Mouse (Mus musculus) thymus, adult 2 months (tissue): ENCODE results near the gene Ngdn. TPM values are rescaled to one million over a fixed set of nuclear protein-coding genes. Genes with fewer than 3 reads are reported as not detected.

ENCODE experiments used
- DNase-seq: peaks from one replicate; pipeline ENCODE4 v3.0.0; 2021
- H3K27ac ChIP-seq: fragments of 200-500 bp; 2 replicates; pipeline ENCODE4 v1.5.1; 2012; ENCODE audit warnings: low read length, control low read depth; ENCODE audit not compliant: control insufficient read depth, insufficient read depth
- H3K27me3 ChIP-seq: fragments of 200-500 bp; 2 replicates; pipeline ENCODE4 v1.6.1; 2012; ENCODE audit warnings: mild to moderate bottlenecking, low read length, moderate library complexity, mixed read lengths; ENCODE audit not compliant: control insufficient read depth, insufficient read depth
- H3K36me3 ChIP-seq: fragments of 200-500 bp; 2 replicates; pipeline ENCODE4 v1.6.1; 2012; ENCODE audit warnings: mild to moderate bottlenecking, low read length, moderate library complexity; ENCODE audit not compliant: control insufficient read depth, insufficient read depth
- H3K4me1 ChIP-seq: fragments of 200-500 bp; replicated peaks from 2 replicates; pipeline ENCODE4 v1.6.1; 2012; ENCODE audit warnings: low read length; ENCODE audit not compliant: control insufficient read depth, insufficient read depth
- H3K4me3 ChIP-seq: fragments of 200-500 bp; 2 replicates; pipeline ENCODE4 v1.5.1; 2012; ENCODE audit warnings: mild to moderate bottlenecking, low read length, control low read depth, moderate library complexity; ENCODE audit not compliant: control insufficient read depth, insufficient read depth
- CTCF ChIP-seq: fragments of 200-500 bp; IDR thresholded peaks from 2 replicates; pipeline ENCODE4 v1.5.1; 2012; ENCODE audit warnings: mild to moderate bottlenecking, control low read depth, low read length, moderate library complexity, borderline replicate concordance; ENCODE audit not compliant: control insufficient read depth, poor library complexity, insufficient read depth; ENCODE audit errors: extremely low read depth
- POLR2A ChIP-seq: fragments of 200-500 bp; IDR thresholded peaks from 2 replicates; pipeline ENCODE4 v1.6.1; 2012; ENCODE audit warnings: mild to moderate bottlenecking, low read length, control low read depth, moderate library complexity; ENCODE audit not compliant: control insufficient read depth, poor library complexity, insufficient read depth; ENCODE audit errors: extremely low read depth
- WGBS: fragments of 180-500 bp; shearing (Covaris S2); methylation state at CpG from one replicate; pipeline ENCODE4 v1.1.7; 2018; 5-methylcytosine and 5-hydroxymethylcytosine counted together
- polyA plus RNA-seq: library from polyadenylated mRNA; depleted of rRNA; stranded (reverse); fragments of >200 nt; gene quantifications from 2 replicates; pipeline ENCODE4 v1.2.3, GENCODE M21; 2012; rRNA removed

The Ngdn gene
- polyA plus RNA-seq, 1 experiment = 31.0 TPM

GRCm38 (mm10) chr14:55064481-55065370, 49.5 kb downstream of the Ngdn start:
- 89% methylated on average over 35 of the region's 35 CpGs for WGBS
- no peaks in the 10 kb centered on the region for H3K36me3 ChIP-seq

GRCm38 (mm10) chr14:55065391-55065790, 50.1 kb downstream of the Ngdn start:
- TF ChIP-seq CTCF (no peak), POLR2A (no peak)

More at GRCm38 (mm10) chr14:55064481-55065370, 49.5 kb downstream of the Ngdn start:
- H3K4me1 ChIP-seq = peaks cover 8% of the 10 kb centered on the region
- DNase-seq = no peak
- TF ChIP-seq POLR2A (no peak), CTCF (no peak)
- H3K4me3 ChIP-seq = no peak overlapping the region
- H3K27ac ChIP-seq = no peak overlapping the region
- H3K27me3 ChIP-seq = no peaks in the 10 kb centered on the region

GRCm38 (mm10) chr14:55066042-55066441, 50.8 kb downstream of the Ngdn start:
- Histone ChIP-seq H3K27me3 (no peaks in the 10 kb centered on the region), H3K4me3 (no peak overlapping the region), H3K36me3 (no peaks in the 10 kb centered on the region), H3K27ac (no peak overlapping the region), H3K4me1 (peaks cover 8% of the 10 kb centered on the region)
- TF ChIP-seq POLR2A = no peak
- no peak for TF ChIP-seq CTCF
- WGBS = 97% methylated on average over 8 of the region's 8 CpGs
- no peak for DNase-seq

More at GRCm38 (mm10) chr14:55065391-55065790, 50.1 kb downstream of the Ngdn start:
- no peaks in the 10 kb centered on the region for H3K27me3 ChIP-seq
- H3K4me3 ChIP-seq = no peak overlapping the region
- peaks cover 8% of the 10 kb centered on the region for H3K4me1 ChIP-seq
- WGBS = 88% methylated on average over 13 of the region's 13 CpGs
- H3K27ac ChIP-seq = no peak overlapping the region
- DNase-seq = no peak
- H3K36me3 ChIP-seq = no peaks in the 10 kb centered on the region

- no peaks in the 10 kb centered on the region for H3K36me3 ChIP-seq
- H3K27me3 ChIP-seq = no peaks in the 10 kb centered on the region
- no peak overlapping the region for H3K27ac ChIP-seq
- TF ChIP-seq POLR2A = no peak
- no peak for TF ChIP-seq CTCF
- H3K4me1 ChIP-seq = no peaks in the 10 kb centered on the region
- no peak overlapping the region for H3K4me3 ChIP-seq
- DNase-seq = no peak
- WGBS = 77% methylated on average over 19 of the region's 19 CpGs
These were observed 56.5 kb downstream of the Ngdn start for GRCm38 (mm10) chr14:55071756-55072155.

Other genes with a start within 250 kb of the Ngdn start
- 10.0 and 11.6 TPM in 2 replicates for gene Slc7a8, start 233.5 kb upstream of the Ngdn start, polyA plus RNA-seq
- 0.15 TPM in 1 of 2 replicates, not detected in the other for gene Rnf212b, start 201.3 kb upstream of the Ngdn start, polyA plus RNA-seq
- gene Homez, start 144.5 kb upstream of the Ngdn start, polyA plus RNA-seq = 4.7 and 5.9 TPM in 2 replicates
- gene Ppp1r3e, start 137.9 kb upstream of the Ngdn start, polyA plus RNA-seq = 14.3 and 18.2 TPM in 2 replicates
- 21.4 and 23.5 TPM in 2 replicates for gene Bcl2l2, start 132.1 kb upstream of the Ngdn start, polyA plus RNA-seq
- gene Gm20521, start 132.0 kb upstream of the Ngdn start, polyA plus RNA-seq = 0.28 and 1.9 TPM in 2 replicates
- gene Pabpn1, start 123.0 kb upstream of the Ngdn start, polyA plus RNA-seq = 190 and 219 TPM in 2 replicates
- 25.7 and 29.9 TPM in 2 replicates for gene Slc22a17, start 102.3 kb upstream of the Ngdn start, polyA plus RNA-seq
- gene Efs, start 89.3 kb upstream of the Ngdn start, polyA plus RNA-seq = 20.0 and 25.0 TPM in 2 replicates
- 0.11 and 0.50 TPM in 2 replicates for gene Il25, start 82.8 kb upstream of the Ngdn start, polyA plus RNA-seq
- gene Cmtm5, start 79.2 kb upstream of the Ngdn start, polyA plus RNA-seq = 0.67 and 0.92 TPM in 2 replicates
- 13.4 and 159 TPM in 2 replicates for gene Myh6, start 48.5 kb upstream of the Ngdn start, polyA plus RNA-seq
- not detected in 2 replicates for gene Gm17428, start 38.5 kb upstream of the Ngdn start, polyA plus RNA-seq
- gene Myh7, start 20.8 kb upstream of the Ngdn start, polyA plus RNA-seq = 0.23 and 0.96 TPM in 2 replicates
- gene Zfhx2, start 76.9 kb downstream of the Ngdn start, polyA plus RNA-seq = 6.3 and 6.6 TPM in 2 replicates
- gene Thtpa, start 79.3 kb downstream of the Ngdn start, polyA plus RNA-seq = 6.0 and 6.1 TPM in 2 replicates
- gene Ap1g2, start 91.1 kb downstream of the Ngdn start, polyA plus RNA-seq = 91.5 and 94.5 TPM in 2 replicates
- 0.37 and 0.51 TPM in 2 replicates for gene Jph4, start 101.5 kb downstream of the Ngdn start, polyA plus RNA-seq
- 0.10 and 0.50 TPM in 2 replicates for gene Dhrs2, start 206.6 kb downstream of the Ngdn start, polyA plus RNA-seq